Mouse (Mus musculus) layer of hippocampus, adult 9-11 months (tissue): ENCODE measurements around the gene Ces3b.
"Not testable (repeated sequence)": the region's sequence is repeated elsewhere in the genome, so short reads cannot be mapped to it uniquely, and the experiment has no call there.

ENCODE experiments used
- DNase-seq: peaks from one replicate; pipeline ENCODE4 v3.0.0; 2022

Gene Ces3b

DNA sequence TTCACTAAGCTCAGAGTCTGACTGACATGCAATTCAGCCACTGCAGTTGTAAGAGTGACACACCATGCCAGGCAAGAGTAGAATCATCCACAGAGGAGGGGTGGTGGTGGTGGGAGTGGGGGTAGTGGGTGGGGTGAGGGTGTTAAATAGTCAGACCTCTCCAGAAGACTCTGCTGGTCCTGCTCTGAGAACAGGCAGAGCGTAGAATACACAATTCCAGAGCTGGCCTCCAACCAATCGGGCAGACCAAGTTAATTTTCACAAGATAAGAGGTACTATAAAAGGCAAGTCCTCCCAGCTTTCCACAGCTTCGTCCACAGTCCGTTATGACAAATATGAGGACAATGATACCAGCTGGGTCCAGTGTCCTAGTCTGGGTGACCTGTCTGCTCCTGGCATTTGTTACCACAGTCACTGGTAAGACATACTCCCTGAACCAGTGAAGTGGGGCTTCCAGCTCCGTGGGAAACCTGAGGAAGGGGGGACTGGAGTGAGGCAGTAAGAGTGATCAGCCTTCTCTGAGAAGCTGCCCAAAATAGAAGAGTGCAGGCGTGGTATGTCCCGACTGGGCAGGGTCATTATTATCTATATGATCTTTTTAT is at the start of gene Ces3b:
Gene Ces3b (plus strand): TSS at position 305 of the 602 bp plus-strand sequence.
- no peak for DNase-seq

DNA sequence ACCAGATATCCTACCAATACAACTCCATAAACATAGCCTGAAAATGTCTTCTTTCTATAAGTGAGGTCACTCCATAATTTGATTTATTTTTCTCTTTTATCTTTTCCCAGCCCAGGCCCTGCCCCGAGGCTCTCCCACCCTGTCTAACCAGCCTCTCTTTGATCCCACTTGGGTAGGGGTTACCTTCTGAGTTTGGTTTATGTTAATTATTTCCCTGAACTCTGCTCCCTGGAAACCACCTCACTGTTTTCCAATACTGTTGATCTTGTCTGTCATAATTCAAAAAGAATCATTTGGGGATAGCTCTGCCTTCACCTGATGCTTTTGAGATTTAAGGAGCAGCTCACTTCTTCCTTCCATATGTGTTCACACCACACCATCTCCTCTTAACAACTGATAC is 40.0 kb upstream of the Ces3b start:
- no peak for DNase-seq

DNA sequence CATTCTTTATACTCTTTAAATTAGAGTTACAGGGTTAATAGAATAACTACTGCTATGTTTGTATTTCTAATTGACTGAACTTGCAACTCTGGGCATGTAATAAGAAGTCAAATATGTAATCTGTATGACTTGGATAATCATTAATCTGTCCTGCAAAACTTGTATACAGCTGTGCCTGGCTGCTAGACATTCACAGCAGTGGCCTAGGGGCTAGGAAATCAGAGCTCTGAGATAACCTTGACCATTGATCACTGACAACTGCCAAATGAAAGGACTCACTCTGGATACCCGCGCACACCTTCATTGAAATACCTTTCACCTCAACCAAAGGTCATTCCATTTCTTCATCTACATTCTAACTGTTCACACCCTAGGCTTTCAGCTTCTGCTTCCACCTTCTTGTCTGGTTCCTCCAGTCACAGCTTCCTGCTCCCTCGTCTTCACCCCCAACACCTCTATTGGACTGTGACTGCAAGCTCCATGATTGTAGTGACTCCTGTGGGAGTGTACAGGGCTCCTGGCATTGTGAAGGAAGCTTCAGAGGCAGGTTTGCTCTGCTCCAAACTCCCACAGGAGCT is 37.6 kb upstream of the Ces3b start:
- DNase-seq, result no peak

DNA sequence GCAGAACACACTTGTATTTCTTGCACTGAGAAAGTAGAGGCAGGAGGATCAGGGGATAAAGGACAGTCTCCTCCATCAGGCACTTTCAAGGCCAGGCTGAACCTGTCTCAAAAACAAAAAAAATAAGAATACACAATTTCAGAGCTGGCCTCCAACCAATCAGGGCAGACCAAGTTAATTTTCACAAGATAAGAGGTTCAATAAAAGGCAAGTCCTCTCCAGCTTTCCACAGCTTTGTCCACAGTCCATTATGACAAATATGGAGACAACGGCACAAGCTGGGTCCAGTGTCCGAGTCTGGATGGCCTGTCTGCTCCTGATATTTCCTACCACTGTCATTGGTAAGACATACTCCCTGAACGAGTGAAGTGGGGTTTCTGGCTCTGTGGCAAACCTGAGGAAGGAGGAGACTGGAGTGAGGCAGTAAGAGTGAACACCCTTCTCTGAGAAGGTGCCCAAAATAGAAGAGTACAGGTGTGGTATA is 35.1 kb upstream of the Ces3b start, which contains the start of gene Ces3a:
Gene Ces3a (plus strand): TSS at position 231 of the 484 bp plus-strand sequence.
- DNase-seq, result no peak

DNA sequence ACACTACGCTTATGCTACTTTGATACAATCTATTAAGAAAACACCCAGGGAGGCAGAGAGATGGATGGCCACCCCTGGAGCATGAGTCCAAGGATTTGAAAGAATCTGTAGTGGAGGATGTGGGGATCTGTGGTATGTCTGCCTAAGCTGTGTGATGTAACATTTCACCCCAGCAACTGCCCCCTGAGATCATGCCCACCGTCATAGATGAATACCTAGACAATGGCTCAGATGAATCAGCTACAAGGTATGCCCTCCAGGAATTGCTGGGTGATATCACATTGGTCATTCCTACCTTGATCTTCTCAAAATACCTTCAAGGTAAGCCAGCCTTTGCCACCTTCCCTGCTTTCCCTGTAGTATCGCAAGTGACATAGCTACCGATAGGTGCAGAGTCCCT is 27.3 kb upstream of the Ces3b start:
- no peak for DNase-seq

DNA sequence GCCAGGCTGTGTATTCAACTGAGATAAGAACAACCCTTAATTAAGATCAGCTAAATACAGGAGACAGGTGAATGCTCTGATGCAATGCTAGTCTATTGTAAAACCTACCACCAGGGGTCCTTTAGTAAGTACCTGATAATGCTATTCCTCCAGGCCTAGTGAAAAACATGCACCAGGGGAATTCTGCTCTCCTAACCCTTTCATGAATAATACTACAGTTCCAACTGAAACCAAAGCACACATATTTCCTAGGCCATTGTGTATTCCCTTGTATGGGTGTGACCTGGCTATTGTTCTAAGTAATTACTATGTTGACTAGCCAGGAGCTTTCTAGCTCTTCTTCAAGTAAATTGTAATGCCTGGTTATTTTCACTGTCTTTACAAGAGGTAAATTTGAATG is 23.5 kb upstream of the Ces3b start:
- no peak for DNase-seq

DNA sequence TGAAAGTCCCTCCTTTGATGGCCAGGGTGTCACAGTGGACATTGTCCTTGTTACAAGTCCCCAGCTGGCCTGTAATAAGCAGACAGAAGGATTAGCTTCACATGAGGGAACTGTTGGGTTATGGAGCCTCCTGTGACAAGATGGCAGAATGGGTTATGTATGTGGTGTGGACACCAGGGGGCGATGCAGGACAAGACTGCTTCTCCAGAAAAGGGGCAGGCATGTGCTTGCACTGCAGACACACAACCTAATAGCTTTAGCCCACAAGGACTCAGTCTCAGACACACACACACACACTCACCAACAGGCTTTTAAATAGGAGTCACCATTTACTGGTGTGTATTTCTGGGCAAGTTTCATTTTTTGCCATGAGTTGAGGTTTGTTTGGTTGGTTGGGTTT is 16.8 kb upstream of the Ces3b start:
- DNase-seq, result no peak

DNA sequence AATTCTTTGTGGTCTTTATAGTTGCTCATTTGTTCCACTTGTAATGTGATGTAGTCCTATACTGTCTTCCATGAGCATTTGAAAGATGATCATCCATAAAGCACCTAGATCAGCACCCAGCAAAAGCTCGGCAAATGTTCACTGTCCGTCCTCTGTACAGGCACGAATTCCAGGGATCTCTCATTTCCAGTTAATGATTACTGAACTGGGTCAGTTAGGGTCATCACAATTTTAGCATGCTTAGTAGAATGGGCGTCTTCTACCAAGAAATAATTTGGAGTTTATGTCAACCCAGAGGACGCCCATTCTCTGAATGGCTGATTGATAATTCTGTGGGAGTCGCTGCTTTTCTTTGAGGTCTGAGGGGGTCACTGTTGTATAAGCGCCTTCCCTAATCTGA is 15.6 kb upstream of the Ces3b start:
- not testable (repeated sequence) for DNase-seq

DNA sequence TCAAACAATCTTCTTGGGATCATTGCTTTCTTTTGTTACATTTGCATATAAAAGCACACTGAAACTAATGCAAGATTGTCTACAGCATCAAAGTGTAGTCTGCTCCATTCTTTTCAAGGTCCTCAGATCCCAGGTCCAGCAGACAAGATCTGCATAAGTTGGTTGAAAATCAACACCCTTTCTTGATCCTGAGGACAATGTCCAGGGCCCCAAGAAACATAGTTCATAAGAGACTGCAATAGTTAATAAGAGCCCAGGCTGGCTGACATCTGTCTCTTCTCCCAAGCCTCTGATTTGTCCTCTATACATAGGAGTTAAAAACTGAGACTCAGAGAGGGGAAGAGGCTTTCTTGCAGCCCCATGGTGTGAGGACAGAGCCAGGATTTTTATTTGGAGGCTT is 14.6 kb upstream of the Ces3b start:
- DNase-seq, result no peak

DNA sequence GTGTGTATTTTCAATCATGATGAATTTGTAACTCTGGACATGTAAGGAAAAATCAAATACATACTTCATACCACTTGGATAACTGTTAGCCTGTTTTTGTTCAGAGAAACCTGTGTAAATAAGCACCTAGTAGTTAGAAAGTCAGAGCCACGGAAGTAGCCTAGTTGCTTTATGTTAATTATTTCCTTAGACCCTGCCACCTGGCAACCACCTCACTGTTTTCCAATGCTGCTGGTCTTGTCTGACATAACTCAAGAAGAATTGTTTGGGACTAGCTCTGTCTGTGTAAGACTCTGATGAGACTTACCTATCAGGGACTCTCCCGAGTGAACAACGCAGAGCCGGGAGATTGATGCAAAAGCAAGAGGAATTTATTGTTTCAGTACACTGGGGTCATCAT is 7.0 kb upstream of the Ces3b start:
- no peak for DNase-seq

DNA sequence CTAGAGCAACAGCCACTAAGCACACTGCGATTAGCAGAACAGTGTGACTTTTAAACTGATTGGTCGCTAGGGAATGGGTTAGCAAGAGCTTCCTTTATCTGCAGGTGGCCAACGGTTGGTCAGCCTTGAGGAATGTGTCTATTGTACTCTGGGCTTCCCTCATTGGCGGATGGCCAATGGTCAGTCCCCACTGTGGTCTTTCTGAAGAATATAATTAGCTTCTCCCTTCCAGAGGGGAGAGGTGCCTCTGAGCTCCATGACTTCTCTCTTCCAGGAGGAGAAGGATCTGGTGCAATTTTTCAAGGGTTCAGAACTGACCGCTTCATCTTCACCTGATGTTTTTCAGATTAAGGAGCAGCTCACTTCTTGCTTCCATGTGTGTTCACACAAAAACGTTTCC is 6.5 kb upstream of the Ces3b start:
- no peak for DNase-seq

DNA sequence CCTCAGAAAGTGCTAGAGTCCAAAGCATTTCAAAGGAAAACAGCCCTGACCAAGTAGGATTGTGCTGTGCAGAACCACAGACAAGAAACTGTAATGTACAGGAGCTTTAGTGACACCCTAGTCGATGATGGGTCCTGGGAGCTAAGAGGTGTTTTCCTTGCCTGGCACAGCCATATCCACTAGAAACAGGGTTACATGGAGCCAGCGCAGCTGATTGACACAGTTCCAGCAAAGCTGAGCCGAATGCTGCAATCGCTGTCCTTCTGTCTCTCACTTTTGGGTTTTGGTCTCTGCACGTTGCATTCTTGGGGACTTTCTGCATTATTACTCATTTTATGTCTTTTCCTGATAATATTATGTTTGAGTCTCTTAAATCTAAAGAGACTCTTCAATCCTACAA is 5.0 kb upstream of the Ces3b start:
- no peak for DNase-seq

DNA sequence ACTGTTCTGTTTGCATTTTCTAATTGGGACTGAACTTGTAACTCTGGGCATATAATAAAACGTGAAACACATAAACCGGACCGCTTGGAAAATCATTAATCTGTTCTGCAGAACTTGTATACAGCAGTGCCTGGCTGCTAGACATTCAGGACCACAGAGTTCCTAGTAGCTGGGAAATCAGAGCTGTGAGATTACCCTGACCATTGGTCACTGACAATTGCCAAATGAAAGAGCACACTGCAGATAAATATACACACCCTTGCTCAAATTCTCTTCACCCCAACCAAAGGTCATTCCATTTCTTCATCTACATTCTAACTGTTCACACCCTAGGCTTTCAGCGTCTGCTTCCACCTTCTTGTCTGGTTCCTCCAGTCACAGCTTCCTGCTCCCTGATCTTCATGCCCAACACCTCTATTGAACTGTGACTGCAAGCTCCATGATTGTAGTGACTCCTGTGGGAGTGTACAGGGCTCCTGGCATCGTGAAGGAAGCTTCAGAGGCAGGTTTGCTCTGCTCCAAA is 2.7 kb upstream of the Ces3b start:
- no peak for DNase-seq

DNA sequence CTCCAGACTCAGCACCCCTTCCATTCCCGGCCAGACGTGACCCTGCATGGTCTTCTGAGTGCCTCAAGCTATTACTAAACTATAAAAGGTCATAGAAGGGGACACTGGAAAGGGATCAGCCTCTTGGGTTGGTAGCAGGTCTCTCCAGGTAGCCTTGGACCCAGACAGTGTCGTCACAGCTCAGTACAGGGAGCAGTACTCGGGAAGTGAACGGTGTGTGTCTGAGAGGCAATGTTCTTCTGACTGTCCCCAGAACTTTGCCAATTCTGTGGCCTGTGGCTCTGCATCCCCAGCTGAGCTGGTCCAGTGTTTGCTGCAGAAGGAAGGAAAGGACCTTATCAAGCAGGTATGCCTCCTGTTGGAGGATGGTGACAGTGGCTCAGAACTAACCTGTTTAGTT is 4.6 kb downstream of the Ces3b start:
- not testable (repeated sequence) for DNase-seq

DNA sequence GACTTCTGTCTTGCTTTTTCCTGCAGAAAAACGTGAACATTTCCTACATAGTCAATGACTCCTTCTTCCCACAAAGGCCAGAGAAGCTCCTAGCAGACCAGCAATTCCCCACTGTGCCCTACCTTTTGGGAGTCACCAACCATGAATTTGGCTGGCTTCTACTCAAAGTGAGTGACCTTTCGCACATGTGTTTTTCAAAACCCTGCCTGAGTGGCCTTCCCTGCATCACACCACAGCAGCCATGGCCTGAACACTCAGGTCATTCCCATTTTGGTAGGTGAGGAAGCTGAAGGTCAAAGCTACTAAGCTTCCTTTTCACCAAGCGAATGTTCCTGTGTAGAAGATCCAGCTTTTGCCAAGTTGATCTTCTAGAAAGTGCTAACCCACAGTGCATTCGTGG is 5.0 kb downstream of the Ces3b start:
- no peak for DNase-seq

DNA sequence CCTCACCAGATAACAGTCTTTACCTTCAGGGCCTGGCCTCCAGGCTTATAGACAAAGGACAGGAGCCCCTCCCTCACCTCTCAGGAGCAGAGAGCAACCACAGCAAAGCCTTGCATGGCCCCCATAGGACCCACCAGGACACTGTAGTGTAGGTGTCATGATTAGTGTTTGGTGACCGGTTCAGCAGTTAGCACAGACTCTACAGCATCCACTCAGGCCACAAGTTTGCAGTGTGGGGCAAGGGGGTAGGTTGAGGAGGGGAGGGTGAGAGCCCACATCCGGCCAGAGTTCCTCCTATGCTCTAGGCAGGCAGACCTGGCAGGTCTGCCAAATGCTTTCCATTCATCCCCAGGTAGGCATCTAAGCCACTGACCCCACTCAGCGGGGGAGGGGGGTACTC is 10.4 kb downstream of the Ces3b start:
- no peak for DNase-seq

DNA sequence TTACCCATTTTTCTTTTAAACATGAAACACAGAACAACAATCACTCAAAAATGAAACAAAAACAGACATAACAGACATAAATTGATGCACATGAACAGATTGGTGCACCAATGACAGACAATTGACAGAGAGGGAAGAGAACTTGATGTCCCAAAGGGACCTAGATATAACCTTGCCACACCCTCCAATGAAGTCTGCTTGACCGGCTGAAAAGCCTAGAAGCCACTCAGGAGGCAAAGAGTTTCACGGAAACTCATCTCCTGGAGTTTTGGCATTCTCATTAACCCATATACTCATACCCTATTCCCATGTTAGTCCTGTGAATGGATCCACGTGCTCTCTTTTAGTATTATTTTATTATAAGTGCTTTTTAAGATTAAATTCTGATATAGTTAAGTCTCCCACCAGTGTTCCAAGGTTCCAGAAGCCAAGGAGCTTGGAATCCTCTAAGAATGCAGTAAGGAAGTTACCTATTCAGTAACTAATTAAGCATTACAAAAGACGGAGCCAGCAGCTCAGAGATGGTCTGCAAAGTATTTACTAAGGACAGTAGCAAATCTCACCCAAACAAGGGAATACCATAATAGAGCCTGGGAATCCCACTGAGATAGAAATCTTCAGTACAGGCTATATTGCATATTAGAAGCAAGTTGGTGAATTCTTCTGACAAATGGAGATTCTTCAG is 18.7 kb downstream of the Ces3b start:
- DNase-seq, result not testable (repeated sequence)

DNA sequence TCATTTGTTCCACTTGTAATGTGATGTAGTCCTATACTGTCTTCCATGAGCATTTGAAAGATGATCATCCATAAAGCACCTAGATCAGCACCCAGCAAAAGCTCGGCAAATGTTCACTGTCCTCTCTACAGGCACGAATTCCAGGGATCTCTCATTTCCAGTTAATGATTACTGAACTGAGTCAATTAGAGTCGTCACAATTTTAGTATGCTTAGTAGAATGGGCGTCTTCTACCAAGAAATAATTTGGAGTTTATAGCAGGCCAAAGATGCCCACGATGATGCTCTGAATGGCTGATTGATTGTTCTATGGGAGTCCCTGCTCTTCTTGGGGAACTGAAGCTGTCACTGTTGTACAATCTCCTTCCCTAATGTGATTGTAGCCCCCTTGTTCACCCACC is 20.1 kb downstream of the Ces3b start:
- DNase-seq, result not testable (repeated sequence)

DNA sequence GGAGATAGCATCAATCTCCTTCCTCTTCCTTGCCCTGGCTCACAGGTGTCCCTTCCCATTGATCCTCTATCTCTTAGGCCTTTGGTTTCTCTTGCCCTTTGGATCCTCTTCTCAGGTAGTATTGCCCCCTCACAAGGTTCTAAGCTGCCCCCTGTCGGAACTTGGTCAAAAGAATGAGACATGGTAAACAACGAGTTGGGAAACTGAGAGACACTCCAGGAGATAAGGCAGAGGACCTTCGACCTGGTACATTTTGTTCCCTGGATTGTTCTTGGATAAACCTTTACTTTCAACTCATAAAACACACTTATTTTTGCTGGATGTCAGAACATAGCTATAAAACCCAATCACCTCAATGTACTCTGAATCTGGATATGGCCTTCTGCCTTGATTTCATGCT is 20.7 kb downstream of the Ces3b start:
- no peak for DNase-seq

DNA sequence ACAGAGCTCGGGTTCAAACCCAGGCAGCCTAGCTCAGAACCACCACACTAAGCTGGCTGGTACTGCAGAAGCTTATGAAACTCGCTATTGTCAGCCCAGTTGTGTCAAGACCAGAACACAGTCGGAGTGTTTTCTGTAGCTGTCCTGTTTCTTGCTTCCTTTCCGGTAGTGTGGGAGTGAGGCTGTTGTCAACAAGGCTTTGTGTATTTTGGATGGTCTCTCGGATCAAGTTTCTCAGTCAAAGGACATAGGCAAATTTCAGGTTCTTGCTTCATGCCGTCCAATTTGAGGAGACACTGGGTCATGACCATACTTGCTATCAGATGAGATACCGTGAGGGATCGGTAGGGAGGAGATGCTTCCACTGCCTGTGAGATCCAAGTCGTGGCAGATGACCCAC is 46.3 kb downstream of the Ces3b start:
- DNase-seq, result no peak

DNA sequence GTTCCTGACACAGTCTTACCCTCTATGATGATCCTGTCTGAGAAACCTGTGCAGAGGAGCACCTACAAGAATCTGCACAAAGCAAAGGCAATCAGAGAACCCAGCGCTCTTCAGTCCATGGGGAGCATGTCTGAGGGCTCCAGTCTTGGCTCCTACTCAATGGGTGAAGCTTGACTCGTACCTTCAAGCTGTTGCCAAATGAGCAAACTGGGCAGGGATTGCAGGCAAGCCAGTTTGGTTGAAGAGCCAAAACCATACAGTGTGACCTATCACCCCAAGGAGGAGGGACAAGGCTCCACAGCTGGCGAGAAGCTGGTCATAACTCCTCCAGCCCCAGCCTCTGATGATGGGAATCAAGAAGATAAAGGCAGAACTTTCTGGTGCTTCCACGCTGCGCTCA is 48.0 kb downstream of the Ces3b start, which contains the start of gene Ces4a:
Gene Ces4a (plus strand): TSS at position 292 of the 400 bp plus-strand sequence.
- no peak for DNase-seq

DNA sequence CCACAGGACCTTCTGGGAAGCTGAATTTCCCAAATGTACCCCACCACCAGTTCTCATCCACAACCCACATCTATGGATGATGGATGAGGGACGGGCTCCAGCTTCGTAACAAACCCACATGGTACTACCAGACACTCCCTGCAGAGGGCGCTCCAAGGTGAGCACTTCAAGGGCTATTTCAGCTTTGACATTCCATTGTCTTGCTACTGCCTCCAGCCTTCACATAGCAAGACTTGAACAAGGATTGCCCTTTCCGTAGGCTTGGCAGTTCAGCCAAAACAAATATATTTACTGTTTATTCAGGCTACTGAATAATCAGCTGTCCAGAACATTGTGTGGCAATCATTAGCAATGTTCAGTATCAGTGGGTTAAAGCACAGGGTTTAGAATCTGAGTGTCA is 54.9 kb downstream of the Ces3b start:
- DNase-seq, result peak; percentile 20

DNA sequence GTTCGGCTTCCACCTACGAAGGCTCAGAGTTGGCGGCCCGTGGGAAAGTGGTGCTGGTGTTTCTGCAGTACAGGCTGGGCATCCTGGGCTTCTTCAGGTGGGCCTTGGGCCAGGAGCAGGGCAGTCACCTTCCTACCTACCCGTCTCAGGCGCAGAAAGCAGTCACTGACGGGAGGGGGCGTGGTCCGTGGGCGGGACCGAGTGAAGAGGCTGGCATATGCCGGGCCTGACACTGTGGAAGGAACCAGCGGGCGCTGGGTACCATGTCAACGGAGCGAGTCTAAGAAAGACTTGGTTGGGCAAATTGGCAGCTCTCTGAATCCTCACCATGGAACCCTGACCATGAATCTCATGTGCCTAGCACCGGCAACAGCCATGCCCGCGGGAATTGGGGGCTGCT is 58.8 kb downstream of the Ces3b start:
- DNase-seq, result no peak
